Mouse (Mus musculus): ENCODE measurements at regions not wholly inside any gene's neighbourhood (a gene's known extent, or its start where the extent isn't known, plus 50 kb on each side); places are given as distances from the start of the nearest gene placed in this dataset.

DNA sequence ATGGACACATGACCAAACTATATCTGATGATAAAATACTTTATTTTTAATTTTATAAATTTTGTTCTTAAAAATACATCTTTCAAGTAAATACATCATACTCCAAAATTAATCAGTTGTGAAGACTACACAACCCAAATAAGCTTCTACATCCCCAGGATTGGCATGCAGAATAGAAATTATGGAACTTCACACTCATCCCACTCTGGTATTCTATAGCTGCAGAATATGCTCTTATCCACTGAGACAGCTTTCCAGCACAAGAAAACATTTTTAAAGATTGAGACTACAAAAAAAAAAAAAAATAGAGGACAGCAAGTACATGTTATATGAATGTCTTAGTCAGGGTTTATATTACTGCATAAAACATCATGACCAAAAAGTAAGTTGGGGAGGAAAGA is 94.4 kb downstream of the Gm11232 start:
- DNase-seq (ENCODE audit: low spot score): no peak
- no peak overlapping the region for H3K4me2 ChIP-seq (ENCODE audit: low read depth, severe bottlenecking)
- H3K9me3 ChIP-seq (ENCODE audit: control insufficient read depth, low read length): no peaks in the 10 kb centered on the region
- no peak overlapping the region for H3K27ac ChIP-seq (replicated peaks; ENCODE audit: low read depth, low read length)
- H3K27me3 ChIP-seq (ENCODE audit: control insufficient read depth, insufficient read depth, low read length): no peaks in the 10 kb centered on the region
- no peak overlapping the region for H3K4me3 ChIP-seq (ENCODE audit: low read depth, low read length)
- no peak for ATAC-seq (ENCODE audit: insufficient number of reproducible peaks, low FRiP score, low TSS enrichment, low read depth)
- no peak overlapping the region for H3K9ac ChIP-seq (ENCODE audit: low read length)
- H3K4me1 ChIP-seq (ENCODE audit: control insufficient read depth, insufficient read depth, low read length): no peaks in the 10 kb centered on the region
- no peaks in the 10 kb centered on the region for H3K36me3 ChIP-seq (ENCODE audit: control insufficient read depth, insufficient read depth, low read length)

GRCm38 (mm10) chr4:71640521-71640920 is 117.2 kb downstream of the Gm11232 start:
- Histone ChIP-seq H3K27me3 (ENCODE audit: control insufficient read depth, insufficient read depth, low read length) (no peaks in the 10 kb centered on the region), H3K4me3 (ENCODE audit: low read depth, low read length) (no peak overlapping the region), H3K36me3 (ENCODE audit: control insufficient read depth, insufficient read depth, low read length) (no peaks in the 10 kb centered on the region), H3K4me1 (ENCODE audit: control insufficient read depth, insufficient read depth, low read length) (no peaks in the 10 kb centered on the region), H3K4me2 (ENCODE audit: low read depth, severe bottlenecking) (no peak overlapping the region), H3K9ac (ENCODE audit: low read length) (no peak overlapping the region), H3K9me3 (ENCODE audit: control insufficient read depth, low read length) (no peaks in the 10 kb centered on the region), H3K27ac (replicated peaks; ENCODE audit: low read depth, low read length) (no peak overlapping the region)
- DNase-seq (ENCODE audit: low spot score): no peak
- 97% methylated on average over 10 of the region's 10 CpGs for WGBS
- no peak for ATAC-seq (ENCODE audit: insufficient number of reproducible peaks, low FRiP score, low TSS enrichment, low read depth)

- no peak overlapping the region for H3K4me2 ChIP-seq (ENCODE audit: low read depth, severe bottlenecking)
- H3K36me3 ChIP-seq (ENCODE audit: control insufficient read depth, insufficient read depth, low read length): no peaks in the 10 kb centered on the region
- no peaks in the 10 kb centered on the region for H3K9me3 ChIP-seq (ENCODE audit: control insufficient read depth, low read length)
- 65% methylated on average over 2 of the region's 2 CpGs for WGBS
- ATAC-seq (ENCODE audit: insufficient number of reproducible peaks, low FRiP score, low TSS enrichment, low read depth): no peak
- H3K4me3 ChIP-seq (ENCODE audit: low read depth, low read length): no peak overlapping the region
- no peaks in the 10 kb centered on the region for H3K4me1 ChIP-seq (ENCODE audit: control insufficient read depth, insufficient read depth, low read length)
- H3K27me3 ChIP-seq (ENCODE audit: control insufficient read depth, insufficient read depth, low read length): no peaks in the 10 kb centered on the region
- H3K9ac ChIP-seq (ENCODE audit: low read length): no peak overlapping the region
- DNase-seq (ENCODE audit: low spot score): no peak
- no peak overlapping the region for H3K27ac ChIP-seq (replicated peaks; ENCODE audit: low read depth, low read length)
These were observed 130.7 kb downstream of the Gm11232 start for GRCm38 (mm10) chr4:71627088-71627487.

DNA sequence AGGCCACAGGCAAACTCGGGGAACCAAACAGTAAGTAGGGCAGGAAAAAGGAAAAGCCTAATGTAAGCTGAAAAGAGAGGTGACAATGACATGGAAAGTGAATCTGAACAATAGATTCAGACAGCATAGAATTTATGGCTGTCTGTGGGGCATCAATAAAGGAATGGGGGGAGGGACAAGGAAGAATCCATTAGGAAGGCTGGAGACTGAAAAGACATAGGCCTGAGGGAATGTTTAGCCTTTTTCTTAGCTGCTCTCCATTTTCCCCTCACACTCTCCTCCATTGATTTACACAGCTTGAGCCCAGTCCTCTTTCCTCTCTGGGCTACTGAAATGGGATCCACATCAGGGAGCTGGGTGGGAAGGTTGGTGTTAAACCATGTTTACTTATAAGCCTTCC is 131.1 kb downstream of the Gm11232 start:
- H3K27ac ChIP-seq (replicated peaks; ENCODE audit: low read depth, low read length): no peak overlapping the region

GRCm38 (mm10) chr4:71624771-71625170 is 133.0 kb downstream of the Gm11232 start:
- ATAC-seq (ENCODE audit: insufficient number of reproducible peaks, low FRiP score, low TSS enrichment, low read depth): no peak
- DNase-seq (ENCODE audit: low spot score): no peak
- H3K4me2 ChIP-seq (ENCODE audit: low read depth, severe bottlenecking): no peak overlapping the region
- no peak overlapping the region for H3K27ac ChIP-seq (replicated peaks; ENCODE audit: low read depth, low read length)
- H3K27me3 ChIP-seq (ENCODE audit: control insufficient read depth, insufficient read depth, low read length): no peaks in the 10 kb centered on the region
- no peak overlapping the region for H3K4me3 ChIP-seq (ENCODE audit: low read depth, low read length)
- H3K36me3 ChIP-seq (ENCODE audit: control insufficient read depth, insufficient read depth, low read length): no peaks in the 10 kb centered on the region
- WGBS: 78% methylated on average over 2 of the region's 2 CpGs
- no peaks in the 10 kb centered on the region for H3K9me3 ChIP-seq (ENCODE audit: control insufficient read depth, low read length)
- no peaks in the 10 kb centered on the region for H3K4me1 ChIP-seq (ENCODE audit: control insufficient read depth, insufficient read depth, low read length)
- H3K9ac ChIP-seq (ENCODE audit: low read length): no peak overlapping the region

More for the DNA sequence above, 131.1 kb downstream of the Gm11232 start:
- Histone ChIP-seq H3K27me3 (ENCODE audit: control insufficient read depth, insufficient read depth, low read length) (no peaks in the 10 kb centered on the region), H3K4me1 (ENCODE audit: control insufficient read depth, insufficient read depth, low read length) (no peaks in the 10 kb centered on the region), H3K9ac (ENCODE audit: low read length) (no peak overlapping the region), H3K9me3 (ENCODE audit: control insufficient read depth, low read length) (no peaks in the 10 kb centered on the region), H3K4me3 (ENCODE audit: low read depth, low read length) (no peak overlapping the region), H3K4me2 (ENCODE audit: low read depth, severe bottlenecking) (no peak overlapping the region), H3K36me3 (ENCODE audit: control insufficient read depth, insufficient read depth, low read length) (no peaks in the 10 kb centered on the region)
- WGBS: 74% methylated on average over 1 of the region's 1 CpGs
- DNase-seq (ENCODE audit: low spot score) (no peak), ATAC-seq (ENCODE audit: insufficient number of reproducible peaks, low FRiP score, low TSS enrichment, low read depth) (no peak)

DNA sequence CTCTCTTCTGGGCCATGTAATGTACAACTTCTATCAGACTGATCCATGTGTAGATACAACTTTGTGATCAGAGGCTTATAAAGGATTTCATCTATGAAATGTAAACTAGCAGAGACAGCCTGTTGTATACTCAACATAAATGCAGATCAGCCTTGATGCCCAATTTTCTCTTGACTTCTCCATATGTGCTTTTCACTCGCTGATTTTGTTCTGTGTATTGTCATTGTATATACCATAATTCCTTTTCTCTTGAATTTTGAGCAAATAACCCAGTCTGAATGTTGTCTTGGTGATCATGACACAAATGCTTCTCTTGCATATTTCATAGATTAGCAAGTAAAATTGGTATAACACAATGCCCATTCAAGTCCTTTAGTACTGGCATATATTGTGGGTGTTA is 144.0 kb downstream of the Gm11232 start:
- Histone ChIP-seq H3K4me3 (ENCODE audit: low read depth, low read length) (no peak overlapping the region), H3K4me1 (ENCODE audit: control insufficient read depth, insufficient read depth, low read length) (no peaks in the 10 kb centered on the region), H3K27ac (replicated peaks; ENCODE audit: low read depth, low read length) (no peak overlapping the region), H3K27me3 (ENCODE audit: control insufficient read depth, insufficient read depth, low read length) (no peaks in the 10 kb centered on the region), H3K9ac (ENCODE audit: low read length) (no peak overlapping the region), H3K9me3 (ENCODE audit: control insufficient read depth, low read length) (no peaks in the 10 kb centered on the region), H3K4me2 (ENCODE audit: low read depth, severe bottlenecking) (no peak overlapping the region), H3K36me3 (ENCODE audit: control insufficient read depth, insufficient read depth, low read length) (no peaks in the 10 kb centered on the region)
- no peak for ATAC-seq (ENCODE audit: insufficient number of reproducible peaks, low FRiP score, low TSS enrichment, low read depth)
- DNase-seq (ENCODE audit: low spot score): no peak
- WGBS: 93% methylated on average over 1 of the region's 1 CpGs

DNA sequence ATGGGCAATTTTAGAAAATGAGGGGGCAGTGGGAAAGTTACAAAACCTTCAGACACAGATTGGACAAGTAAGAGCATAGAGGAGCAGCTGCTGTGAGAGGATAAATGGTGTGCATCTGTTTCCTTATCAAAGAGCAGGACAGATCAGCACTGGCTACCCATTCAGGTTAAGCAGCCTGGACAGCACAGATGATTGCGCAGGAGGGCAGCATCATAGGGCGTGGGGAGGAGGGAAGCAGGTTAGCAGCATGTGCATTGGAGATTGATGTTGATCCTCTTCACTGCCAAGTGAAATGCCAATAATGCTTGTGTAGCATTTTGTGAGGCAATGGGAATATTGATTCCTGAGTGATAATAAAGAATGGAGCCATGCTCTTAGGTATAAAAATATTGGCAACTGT is 171.9 kb downstream of the Gm11232 start:
- no peak overlapping the region for H3K4me3 ChIP-seq (ENCODE audit: low read depth, low read length)
- no peak overlapping the region for H3K4me2 ChIP-seq (ENCODE audit: low read depth, severe bottlenecking)
- 91% methylated on average over 2 of the region's 2 CpGs for WGBS
- DNase-seq (ENCODE audit: low spot score) (no peak), ATAC-seq (ENCODE audit: insufficient number of reproducible peaks, low FRiP score, low TSS enrichment, low read depth) (no peak)
- H3K36me3 ChIP-seq (ENCODE audit: control insufficient read depth, insufficient read depth, low read length): no peaks in the 10 kb centered on the region
- no peaks in the 10 kb centered on the region for H3K9me3 ChIP-seq (ENCODE audit: control insufficient read depth, low read length)
- no peaks in the 10 kb centered on the region for H3K4me1 ChIP-seq (ENCODE audit: control insufficient read depth, insufficient read depth, low read length)
- H3K27ac ChIP-seq (replicated peaks; ENCODE audit: low read depth, low read length): no peak overlapping the region
- no peak overlapping the region for H3K9ac ChIP-seq (ENCODE audit: low read length)
- H3K27me3 ChIP-seq (ENCODE audit: control insufficient read depth, insufficient read depth, low read length): no peaks in the 10 kb centered on the region

GRCm38 (mm10) chr4:71560656-71561055 is 197.1 kb downstream of the Gm11232 start:
- Histone ChIP-seq H3K9ac (ENCODE audit: low read length) (no peak overlapping the region), H3K4me1 (ENCODE audit: control insufficient read depth, insufficient read depth, low read length) (no peaks in the 10 kb centered on the region), H3K4me3 (ENCODE audit: low read depth, low read length) (no peak overlapping the region), H3K9me3 (ENCODE audit: control insufficient read depth, low read length) (no peaks in the 10 kb centered on the region), H3K36me3 (ENCODE audit: control insufficient read depth, insufficient read depth, low read length) (no peaks in the 10 kb centered on the region), H3K4me2 (ENCODE audit: low read depth, severe bottlenecking) (no peak overlapping the region), H3K27me3 (ENCODE audit: control insufficient read depth, insufficient read depth, low read length) (no peaks in the 10 kb centered on the region), H3K27ac (replicated peaks; ENCODE audit: low read depth, low read length) (no peak overlapping the region)
- DNase-seq (ENCODE audit: low spot score): no peak
- WGBS: 73% methylated on average over 5 of the region's 5 CpGs
- ATAC-seq (ENCODE audit: insufficient number of reproducible peaks, low FRiP score, low TSS enrichment, low read depth): no peak

- H3K27ac ChIP-seq (replicated peaks; ENCODE audit: low read depth, low read length): no peak overlapping the region
- no peak overlapping the region for H3K4me2 ChIP-seq (ENCODE audit: low read depth, severe bottlenecking)
- no peaks in the 10 kb centered on the region for H3K9me3 ChIP-seq (ENCODE audit: control insufficient read depth, low read length)
- ATAC-seq (ENCODE audit: insufficient number of reproducible peaks, low FRiP score, low TSS enrichment, low read depth) (no peak), DNase-seq (ENCODE audit: low spot score) (no peak)
- no peaks in the 10 kb centered on the region for H3K4me1 ChIP-seq (ENCODE audit: control insufficient read depth, insufficient read depth, low read length)
- H3K9ac ChIP-seq (ENCODE audit: low read length): no peak overlapping the region
- H3K27me3 ChIP-seq (ENCODE audit: control insufficient read depth, insufficient read depth, low read length): no peaks in the 10 kb centered on the region
- H3K36me3 ChIP-seq (ENCODE audit: control insufficient read depth, insufficient read depth, low read length): no peaks in the 10 kb centered on the region
- no peak overlapping the region for H3K4me3 ChIP-seq (ENCODE audit: low read depth, low read length)
These were observed 218.6 kb downstream of the Gm11232 start for GRCm38 (mm10) chr4:71539200-71539599.
